Mouse (Mus musculus): ENCODE data around the gene Bcl2l11. TPM values are rescaled to one million over a fixed set of nuclear protein-coding genes. Genes with fewer than 3 reads are reported as not detected.
"Not testable (repeated sequence)": the region's sequence is repeated elsewhere in the genome, so short reads cannot be mapped to it uniquely, and the experiment has no call there.

Bcl2l11 gene
- polyA plus RNA-seq, 1 experiment from 2014 or later: 7.4 TPM

DNA sequence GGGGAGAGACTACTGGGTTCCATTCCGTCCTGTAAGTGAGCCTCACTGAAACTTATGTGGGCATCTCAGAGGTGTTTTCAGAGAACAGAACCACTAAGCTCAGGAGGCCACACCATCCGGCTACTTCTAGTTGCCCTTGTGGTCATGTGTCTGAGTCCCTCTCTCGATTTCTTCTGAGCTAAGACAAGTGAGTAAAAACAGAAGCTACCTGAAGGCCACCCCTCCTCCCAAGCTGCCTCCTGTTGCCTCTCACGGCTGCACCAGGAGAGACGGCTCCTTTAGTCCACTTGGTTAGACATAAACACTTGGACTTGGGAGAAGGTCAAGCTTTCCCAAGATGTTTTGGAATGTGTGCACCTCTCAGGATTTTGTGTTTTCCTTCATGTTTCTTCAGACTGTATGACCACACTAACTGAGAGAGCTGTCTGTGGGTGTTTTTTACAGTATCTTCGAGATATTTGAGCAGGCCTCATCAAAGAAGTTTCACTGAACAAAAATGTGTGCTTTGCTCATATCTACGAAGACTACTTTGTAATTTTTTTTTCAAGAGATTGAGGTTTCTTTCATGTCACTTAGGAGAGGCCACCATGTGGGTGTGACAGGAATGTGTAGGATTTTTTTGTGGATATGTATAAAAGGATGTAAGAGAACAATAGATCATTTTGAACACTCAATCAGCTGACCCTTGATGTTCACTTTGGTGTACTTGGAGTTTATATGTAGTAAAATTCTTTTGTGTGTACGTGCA, 37.9 kb upstream of the Bcl2l11 start:
- WGBS: 89% methylated on average over 8 of the region's 8 CpGs
- no peaks in the 10 kb centered on the region for H3K36me3 ChIP-seq (ENCODE audit: control insufficient read depth, insufficient read depth, low read length)

GRCm38 (mm10) chr2:128090283-128090885, 35.5 kb upstream of the Bcl2l11 start:
- Histone ChIP-seq H3K4me1 (ENCODE audit: control insufficient read depth, insufficient read depth, low read length) (no peaks in the 10 kb centered on the region), H3K4me3 (ENCODE audit: low read depth, low read length) (no peak overlapping the region), H3K36me3 (ENCODE audit: control insufficient read depth, insufficient read depth, low read length) (no peaks in the 10 kb centered on the region), H3K9me3 (replicated peaks; ENCODE audit: control insufficient read depth, low read length, poor library complexity, severe bottlenecking) (no peaks in the 10 kb centered on the region), H3K27ac (ENCODE audit: low read length) (no peak overlapping the region), H3K27me3 (ENCODE audit: control insufficient read depth, insufficient read depth, low read depth, low read length) (no peaks in the 10 kb centered on the region), H3K9ac (ENCODE audit: low read depth, low read length) (no peak overlapping the region), H3K4me2 (ENCODE audit: low read length) (no peak overlapping the region)
- WGBS: 93% methylated on average over 6 of the region's 6 CpGs
- ATAC-seq: no peak

More for the DNA sequence above, 37.9 kb upstream of the Bcl2l11 start:
- H3K4me2 ChIP-seq (ENCODE audit: low read length): no peak overlapping the region
- no peaks in the 10 kb centered on the region for H3K27me3 ChIP-seq (ENCODE audit: control insufficient read depth, insufficient read depth, low read depth, low read length)
- no peak overlapping the region for H3K9ac ChIP-seq (ENCODE audit: low read depth, low read length)
- H3K9me3 ChIP-seq (replicated peaks; ENCODE audit: control insufficient read depth, low read length, poor library complexity, severe bottlenecking): no peaks in the 10 kb centered on the region
- H3K27ac ChIP-seq (ENCODE audit: low read length): no peak overlapping the region
- ATAC-seq: no peak
- H3K4me1 ChIP-seq (ENCODE audit: control insufficient read depth, insufficient read depth, low read length): no peaks in the 10 kb centered on the region
- no peak overlapping the region for H3K4me3 ChIP-seq (ENCODE audit: low read depth, low read length)

DNA sequence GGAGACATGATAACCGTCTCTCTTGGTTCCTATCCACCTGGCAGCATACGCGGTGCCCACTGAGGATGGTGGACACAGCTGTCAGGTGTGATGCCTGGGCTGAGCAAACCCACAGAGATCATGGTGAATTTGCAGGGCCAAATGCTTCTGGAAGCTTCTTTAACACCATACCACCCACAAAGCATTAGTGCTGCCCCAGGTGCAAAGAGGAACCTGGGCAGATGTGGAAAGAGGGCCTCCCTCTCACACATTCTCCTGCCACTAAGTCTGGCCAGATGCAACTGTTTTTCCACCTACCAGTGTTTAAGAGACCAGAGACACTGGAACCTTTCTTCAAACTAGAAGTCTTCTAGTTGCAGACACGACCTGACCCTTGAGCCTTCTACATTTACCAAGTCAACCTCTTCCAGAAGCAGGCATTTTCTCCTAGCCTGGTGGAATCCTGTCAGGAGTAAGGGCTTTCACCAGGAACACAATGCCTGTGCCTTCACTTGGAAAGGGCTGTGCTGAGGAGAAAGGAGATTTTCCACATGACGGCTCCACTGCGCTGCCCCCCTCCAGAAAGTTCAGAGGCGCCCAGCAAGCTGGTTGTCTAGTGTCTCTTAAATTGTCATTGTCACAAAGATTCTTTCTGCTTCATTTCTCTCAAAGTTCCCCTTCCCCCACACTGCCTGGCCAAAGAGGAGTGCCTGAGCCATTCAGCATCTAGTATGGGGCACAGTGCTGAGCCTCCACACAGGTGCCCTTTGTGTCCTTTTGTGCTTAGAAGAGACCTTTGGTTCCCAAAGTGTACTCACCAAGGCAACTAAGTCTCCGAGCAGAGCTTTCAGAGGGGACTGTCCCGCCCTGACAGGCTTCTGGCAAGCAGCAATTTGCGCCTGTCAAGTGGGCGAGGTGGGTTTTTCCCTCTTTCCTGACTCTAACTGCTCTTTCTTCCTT, 34.1 kb upstream of the Bcl2l11 start:
- Histone ChIP-seq H3K9ac (ENCODE audit: low read depth, low read length) (no peak overlapping the region), H3K4me1 (ENCODE audit: control insufficient read depth, insufficient read depth, low read length) (no peaks in the 10 kb centered on the region), H3K27ac (ENCODE audit: low read length) (no peak overlapping the region), H3K36me3 (ENCODE audit: control insufficient read depth, insufficient read depth, low read length) (no peaks in the 10 kb centered on the region), H3K9me3 (replicated peaks; ENCODE audit: control insufficient read depth, low read length, poor library complexity, severe bottlenecking) (no peaks in the 10 kb centered on the region), H3K27me3 (ENCODE audit: control insufficient read depth, insufficient read depth, low read depth, low read length) (no peaks in the 10 kb centered on the region), H3K4me2 (ENCODE audit: low read length) (no peak overlapping the region), H3K4me3 (ENCODE audit: low read depth, low read length) (no peak overlapping the region)
- ATAC-seq: no peak
- WGBS: 38% methylated on average over 11 of the region's 11 CpGs

DNA sequence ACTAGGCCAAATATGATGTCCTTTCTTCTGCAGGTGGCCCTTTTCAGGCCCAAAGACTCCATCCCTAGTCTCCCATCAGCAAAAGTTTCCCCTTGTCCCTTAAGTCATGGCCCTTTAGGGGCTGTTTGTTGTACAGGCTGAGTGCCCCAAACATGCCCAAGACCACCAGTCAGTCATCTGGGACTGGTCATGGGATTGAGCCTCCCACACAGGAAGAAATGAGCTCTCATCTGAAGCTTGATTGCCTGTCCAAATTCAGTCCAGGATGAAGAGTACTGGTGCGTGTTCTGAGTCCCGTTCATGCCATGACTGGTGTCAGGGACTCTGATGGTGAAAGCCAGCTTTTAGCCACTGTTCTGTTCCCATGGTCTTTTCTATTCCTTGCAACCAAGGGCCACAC, 33.4 kb upstream of the Bcl2l11 start:
- WGBS: 38% methylated on average over 2 of the region's 2 CpGs
- Histone ChIP-seq H3K9me3 (replicated peaks; ENCODE audit: control insufficient read depth, low read length, poor library complexity, severe bottlenecking) (no peaks in the 10 kb centered on the region), H3K4me1 (ENCODE audit: control insufficient read depth, insufficient read depth, low read length) (no peaks in the 10 kb centered on the region), H3K36me3 (ENCODE audit: control insufficient read depth, insufficient read depth, low read length) (no peaks in the 10 kb centered on the region), H3K4me2 (ENCODE audit: low read length) (no peak overlapping the region), H3K4me3 (ENCODE audit: low read depth, low read length) (no peak overlapping the region), H3K27me3 (ENCODE audit: control insufficient read depth, insufficient read depth, low read depth, low read length) (no peaks in the 10 kb centered on the region), H3K9ac (ENCODE audit: low read depth, low read length) (no peak overlapping the region), H3K27ac (ENCODE audit: low read length) (no peak overlapping the region)
- ATAC-seq: no peak

DNA sequence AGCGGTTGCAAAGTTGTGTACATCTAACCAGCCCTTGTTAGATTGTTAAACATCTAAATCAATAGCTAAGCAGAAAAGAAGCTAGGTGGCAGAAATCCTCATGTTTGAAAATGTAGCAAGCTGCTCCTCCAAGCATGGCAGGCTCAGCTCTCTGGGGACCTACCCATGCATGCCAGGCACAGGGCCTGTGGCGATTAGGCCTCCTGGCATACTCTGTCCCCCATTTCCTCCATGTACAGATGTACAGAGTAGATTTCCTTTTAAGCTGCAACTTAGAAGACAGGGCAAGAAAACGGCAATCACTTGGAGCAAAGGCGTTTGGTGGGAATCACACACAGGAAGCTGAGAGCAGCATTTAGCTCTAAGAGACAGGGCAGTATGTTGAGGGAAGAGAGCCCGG, 31.6 kb upstream of the Bcl2l11 start:
- H3K9ac ChIP-seq (ENCODE audit: low read depth, low read length): no peak overlapping the region
- H3K27ac ChIP-seq (ENCODE audit: low read length): no peak overlapping the region
- no peak overlapping the region for H3K4me2 ChIP-seq (ENCODE audit: low read length)
- WGBS: 72% methylated on average over 5 of the region's 5 CpGs
- H3K27me3 ChIP-seq (ENCODE audit: control insufficient read depth, insufficient read depth, low read depth, low read length): no peaks in the 10 kb centered on the region
- no peaks in the 10 kb centered on the region for H3K9me3 ChIP-seq (replicated peaks; ENCODE audit: control insufficient read depth, low read length, poor library complexity, severe bottlenecking)
- H3K4me1 ChIP-seq (ENCODE audit: control insufficient read depth, insufficient read depth, low read length): no peaks in the 10 kb centered on the region
- no peak for ATAC-seq
- H3K4me3 ChIP-seq (ENCODE audit: low read depth, low read length): no peak overlapping the region
- no peaks in the 10 kb centered on the region for H3K36me3 ChIP-seq (ENCODE audit: control insufficient read depth, insufficient read depth, low read length)

DNA sequence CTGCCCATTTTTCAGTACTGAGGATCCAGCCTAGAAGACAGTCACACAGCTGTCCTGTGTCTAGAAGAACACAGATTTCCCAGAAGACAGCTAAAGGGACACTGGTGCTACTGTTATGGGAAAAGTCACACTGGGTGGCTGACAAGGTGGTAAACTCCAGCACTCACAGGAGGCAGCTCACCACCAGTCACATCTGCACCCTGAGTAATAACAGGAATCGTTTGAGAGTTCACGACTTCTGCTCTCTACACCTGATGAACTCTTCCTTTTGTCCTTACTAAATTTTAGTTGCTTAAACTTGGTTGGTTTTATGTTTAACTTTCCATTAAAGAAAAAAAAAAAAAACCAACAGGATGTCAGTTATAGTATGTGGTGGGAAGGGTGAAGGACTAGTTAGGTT, 31.2 kb upstream of the Bcl2l11 start:
- H3K9me3 ChIP-seq (replicated peaks; ENCODE audit: control insufficient read depth, low read length, poor library complexity, severe bottlenecking): no peaks in the 10 kb centered on the region
- ATAC-seq: no peak

GRCm38 (mm10) chr2:128095270-128095669, 30.6 kb upstream of the Bcl2l11 start:
- no peak overlapping the region for H3K4me3 ChIP-seq (ENCODE audit: low read depth, low read length)
- no peak overlapping the region for H3K9ac ChIP-seq (ENCODE audit: low read depth, low read length)
- H3K9me3 ChIP-seq (replicated peaks; ENCODE audit: control insufficient read depth, low read length, poor library complexity, severe bottlenecking): no peaks in the 10 kb centered on the region
- H3K27ac ChIP-seq (ENCODE audit: low read length): no peak overlapping the region
- no peaks in the 10 kb centered on the region for H3K4me1 ChIP-seq (ENCODE audit: control insufficient read depth, insufficient read depth, low read length)
- no peak for ATAC-seq
- no peaks in the 10 kb centered on the region for H3K27me3 ChIP-seq (ENCODE audit: control insufficient read depth, insufficient read depth, low read depth, low read length)
- WGBS: 49% methylated on average over 1 of the region's 1 CpGs
- no peaks in the 10 kb centered on the region for H3K36me3 ChIP-seq (ENCODE audit: control insufficient read depth, insufficient read depth, low read length)
- H3K4me2 ChIP-seq (ENCODE audit: low read length): no peak overlapping the region

More for the DNA sequence above, 31.2 kb upstream of the Bcl2l11 start:
- Histone ChIP-seq H3K27ac (ENCODE audit: low read length) (no peak overlapping the region), H3K27me3 (ENCODE audit: control insufficient read depth, insufficient read depth, low read depth, low read length) (no peaks in the 10 kb centered on the region), H3K4me2 (ENCODE audit: low read length) (no peak overlapping the region), H3K4me1 (ENCODE audit: control insufficient read depth, insufficient read depth, low read length) (no peaks in the 10 kb centered on the region), H3K36me3 (ENCODE audit: control insufficient read depth, insufficient read depth, low read length) (no peaks in the 10 kb centered on the region), H3K4me3 (ENCODE audit: low read depth, low read length) (no peak overlapping the region), H3K9ac (ENCODE audit: low read depth, low read length) (no peak overlapping the region)
- WGBS: 93% methylated on average over 2 of the region's 2 CpGs

GRCm38 (mm10) chr2:128096070-128096469, 29.8 kb upstream of the Bcl2l11 start:
- H3K4me1 ChIP-seq (ENCODE audit: control insufficient read depth, insufficient read depth, low read length): no peaks in the 10 kb centered on the region
- H3K4me2 ChIP-seq (ENCODE audit: low read length): no peak overlapping the region
- H3K27me3 ChIP-seq (ENCODE audit: control insufficient read depth, insufficient read depth, low read depth, low read length): no peaks in the 10 kb centered on the region
- no peaks in the 10 kb centered on the region for H3K36me3 ChIP-seq (ENCODE audit: control insufficient read depth, insufficient read depth, low read length)
- H3K4me3 ChIP-seq (ENCODE audit: low read depth, low read length): no peak overlapping the region
- H3K27ac ChIP-seq (ENCODE audit: low read length): no peak overlapping the region
- no peaks in the 10 kb centered on the region for H3K9me3 ChIP-seq (replicated peaks; ENCODE audit: control insufficient read depth, low read length, poor library complexity, severe bottlenecking)
- WGBS: 79% methylated on average over 1 of the region's 1 CpGs
- no peak overlapping the region for H3K9ac ChIP-seq (ENCODE audit: low read depth, low read length)
- ATAC-seq: no peak

GRCm38 (mm10) chr2:128098118-128098517, 27.7 kb upstream of the Bcl2l11 start:
- H3K4me3 ChIP-seq (ENCODE audit: low read depth, low read length); ATAC-seq; H3K27me3 ChIP-seq (ENCODE audit: control insufficient read depth, insufficient read depth, low read depth, low read length); H3K9me3 ChIP-seq (replicated peaks; ENCODE audit: control insufficient read depth, low read length, poor library complexity, severe bottlenecking); H3K27ac ChIP-seq (ENCODE audit: low read length); H3K36me3 ChIP-seq (ENCODE audit: control insufficient read depth, insufficient read depth, low read length); H3K4me1 ChIP-seq (ENCODE audit: control insufficient read depth, insufficient read depth, low read length); H3K9ac ChIP-seq (ENCODE audit: low read depth, low read length); H3K4me2 ChIP-seq (ENCODE audit: low read length): not testable (repeated sequence)
- 75% methylated on average over 4 of the region's 5 CpGs for WGBS
